Mouse (Mus musculus) right cerebral cortex, postnatal 10 days (tissue): ENCODE measurements at regions not wholly inside any gene's neighbourhood (a gene's known extent, or its start where the extent isn't known, plus 50 kb on each side); places are given as distances from the start of the nearest gene placed in this dataset.
"Not testable (repeated sequence)": the region's sequence is repeated elsewhere in the genome, so short reads cannot be mapped to it uniquely, and the experiment has no call there.

Experiments
- DNase-seq, 2 experiments: peaks; one replicate each; pipeline ENCODE4 v3.0.0; 2021; ENCODE audit warnings: low spot score in 2 of 2

GRCm38 (mm10) chr4:6600766-6601367 lies 1638.0 kb downstream of the Car8 start:
- DNase-seq = peak in 1 of 2 experiments; percentile 26

- no peak for DNase-seq
Measured at GRCm38 (mm10) chr4:6596321-6596720, 1642.5 kb downstream of the Car8 start.

- not testable (repeated sequence) for DNase-seq
Measured at GRCm38 (mm10) chr4:6592890-6593289, 1646.0 kb downstream of the Car8 start.

DNA sequence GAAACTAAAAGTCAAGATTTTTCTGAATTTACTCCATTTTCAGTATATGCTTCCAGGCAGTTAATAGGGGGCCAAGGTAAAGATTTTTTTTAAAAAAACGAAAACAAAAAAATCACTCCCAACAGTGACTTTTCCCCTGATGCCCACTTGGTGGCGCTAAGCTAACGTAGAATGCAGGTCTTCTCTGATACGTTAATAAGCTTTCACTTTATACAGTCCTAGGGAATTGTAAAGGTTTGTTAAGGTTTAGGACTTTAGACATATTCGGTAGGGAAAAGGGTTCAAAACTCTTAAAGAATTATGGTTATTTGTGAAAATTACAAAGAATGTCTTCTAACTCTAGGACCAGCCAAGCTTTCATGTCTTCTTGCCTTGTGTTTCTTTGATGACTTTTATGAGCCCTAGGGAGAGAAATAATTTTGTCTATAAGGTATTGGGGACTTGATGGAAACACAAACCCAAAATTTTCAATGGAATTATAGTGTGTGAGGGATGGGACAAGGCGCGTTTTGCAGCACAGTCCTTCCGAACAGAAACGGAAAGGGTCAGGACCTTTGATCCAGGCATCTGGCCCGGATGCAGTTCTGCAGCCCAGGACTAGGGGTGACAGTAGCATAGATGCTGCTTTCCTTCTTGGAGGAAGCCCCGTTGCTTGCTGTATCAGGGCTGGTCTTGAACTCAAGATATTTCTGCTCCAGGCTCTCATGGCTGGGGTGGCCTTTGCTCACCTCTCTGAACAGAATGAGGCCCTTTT lies 1677.1 kb downstream of the Car8 start:
- peak; percentile 49 to 67 for DNase-seq

GRCm38 (mm10) chr4:6539626-6540025 lies 1699.2 kb downstream of the Car8 start:
- no peak for DNase-seq

DNA sequence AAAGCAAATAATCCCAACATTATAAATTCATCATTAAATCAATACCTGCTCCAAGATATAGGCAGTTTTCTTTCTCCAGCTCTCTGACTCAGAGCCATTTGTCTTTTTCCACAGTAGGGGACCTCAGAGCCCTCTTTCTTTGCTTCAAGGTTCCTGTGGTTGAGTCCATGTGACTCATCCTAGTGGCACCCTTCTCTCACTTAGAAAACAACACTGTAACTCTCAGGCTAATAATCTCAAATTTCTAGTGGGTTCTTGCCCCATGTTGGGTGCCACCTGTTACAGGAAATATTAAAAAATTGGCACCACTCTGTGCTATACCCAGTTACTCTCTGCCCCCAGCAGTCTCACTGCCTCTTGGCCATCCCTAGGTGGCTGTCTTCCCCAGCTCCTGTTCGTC lies 1706.4 kb downstream of the Car8 start:
- no peak for DNase-seq

- no peak for DNase-seq
Measured at GRCm38 (mm10) chr4:6517626-6518025, 1721.2 kb downstream of the Car8 start.

DNA sequence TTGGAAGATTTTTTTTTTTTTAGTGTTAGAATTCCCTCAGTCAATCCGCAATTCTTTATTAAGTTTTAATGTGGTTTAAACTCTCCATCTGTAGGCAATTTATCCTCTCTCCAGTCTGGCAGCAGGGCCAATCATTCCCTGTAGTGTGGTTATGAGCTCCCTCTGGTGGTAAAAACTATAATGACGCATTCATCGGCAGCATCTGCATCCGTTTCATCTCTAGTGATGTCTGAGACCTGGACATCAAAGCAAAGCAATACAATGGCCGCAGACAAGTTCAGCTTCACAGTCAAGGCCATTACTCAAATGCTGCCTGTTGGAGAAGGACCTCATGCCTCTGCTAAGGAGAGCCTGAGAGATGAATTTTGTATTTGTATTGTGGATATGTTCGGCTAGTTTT lies 1721.7 kb upstream of the Impad1 start:
- peak; percentile 79 to 82 for DNase-seq

DNA sequence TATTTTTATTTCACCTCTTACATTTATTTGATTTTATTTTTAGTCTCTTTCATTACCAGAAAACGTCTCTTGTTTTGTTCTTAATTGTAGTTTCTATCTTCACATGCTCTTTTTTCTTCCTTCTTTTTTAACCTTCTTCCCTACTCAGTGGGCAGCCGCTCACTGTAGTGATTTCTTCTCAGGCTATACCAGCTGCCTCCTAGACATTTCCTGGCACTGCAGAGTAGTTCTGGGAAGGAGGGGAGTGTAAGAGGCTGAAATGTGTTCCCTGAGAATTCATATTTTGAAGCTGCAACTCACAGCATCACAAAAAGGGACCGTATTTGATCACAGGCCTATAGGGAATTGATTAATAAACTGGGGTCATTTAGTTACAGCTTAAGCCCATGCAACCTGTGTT lies 1720.5 kb upstream of the Impad1 start:
- DNase-seq = peak; percentile 29 to 40

DNA sequence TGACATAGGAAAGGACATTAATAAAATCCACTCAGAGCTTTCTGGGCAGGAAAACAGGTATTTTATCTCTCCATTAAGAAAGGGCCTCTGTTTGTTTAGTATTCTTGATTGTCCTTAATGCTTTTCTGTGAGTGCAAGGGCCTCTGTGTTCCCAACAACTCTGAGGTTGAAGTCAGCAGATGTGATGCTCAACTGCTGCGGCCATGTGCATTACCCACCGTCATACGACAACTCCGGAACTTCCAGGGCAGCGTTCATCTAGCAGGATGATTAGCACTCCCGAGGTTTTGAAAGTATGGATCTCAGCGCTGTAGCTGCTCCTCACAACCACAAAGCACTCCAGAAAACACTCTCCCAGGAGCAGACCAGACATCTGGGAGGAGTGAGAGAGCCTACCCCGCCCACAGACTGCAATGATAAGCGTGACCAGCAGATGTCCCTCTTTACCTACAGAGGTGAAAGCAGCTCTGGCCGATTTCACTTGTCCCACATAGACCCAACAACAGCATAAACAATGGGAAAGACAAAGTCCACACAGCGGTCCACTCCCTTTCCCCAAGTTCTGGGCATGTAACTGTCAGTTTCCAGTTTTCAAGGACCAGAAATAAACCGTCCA lies 1719.7 kb upstream of the Impad1 start:
- peak; percentile 85 to 86 for DNase-seq

DNA sequence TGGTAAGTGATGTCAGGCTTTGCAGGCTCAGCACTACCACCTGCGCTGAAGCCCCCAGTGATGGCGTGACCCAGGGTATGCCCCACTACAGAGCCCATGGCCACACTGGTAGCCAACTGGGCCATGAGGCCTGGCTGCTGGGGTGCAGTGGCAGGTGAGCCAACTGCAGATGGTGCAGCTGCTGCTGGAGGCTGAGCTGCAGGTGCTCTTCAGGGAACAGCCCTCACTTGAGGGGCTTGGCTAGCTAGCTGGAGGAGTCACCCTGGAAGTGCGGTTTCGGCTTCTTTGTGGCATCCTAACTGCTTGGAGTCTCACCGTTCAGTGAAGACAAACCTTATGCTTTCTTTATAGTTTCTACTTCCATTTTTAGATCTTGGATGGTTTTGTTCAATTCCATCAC lies 1714.9 kb upstream of the Impad1 start:
- no peak for DNase-seq
